Mouse (Mus musculus) liver, embryonic 12.5 days (tissue): ENCODE measurements at regions not wholly inside any gene's neighbourhood (a gene's known extent, or its start where the extent isn't known, plus 50 kb on each side); places are given as distances from the start of the nearest gene placed in this dataset.
A peak's percentile ranks its signal among the peaks of the same experiment; 100 is the strongest.

Experiments
- ATAC-seq: fragments of 200-750 bp; cut with Nextera tagmentation; 2 replicates; pipeline ENCODE4 v1.8.0; 2017; ENCODE audit warnings: moderate number of reproducible peaks, mild to moderate bottlenecking, moderate library complexity
- H3K27ac ChIP-seq: fragments of 300-500 bp; sonication (generic); 2 replicates; pipeline ENCODE4 v1.5.1; 2016; ENCODE audit warnings: mild to moderate bottlenecking
- H3K27me3 ChIP-seq: fragments of 300-500 bp; sonication (generic); replicated peaks from 2 replicates; pipeline ENCODE4 v1.6.1; 2016; ENCODE audit warnings: mild to moderate bottlenecking, moderate library complexity
- H3K36me3 ChIP-seq: fragments of 300-500 bp; sonication (generic); 2 replicates; pipeline ENCODE4 v1.6.1; 2016; ENCODE audit warnings: mild to moderate bottlenecking, moderate library complexity
- H3K4me1 ChIP-seq: fragments of 300-500 bp; sonication (generic); 2 replicates; pipeline ENCODE4 v1.6.1; 2016
- H3K4me2 ChIP-seq: fragments of 300-500 bp; sonication (generic); 2 replicates; pipeline ENCODE4 v1.6.1; 2016; ENCODE audit warnings: mild to moderate bottlenecking, moderate library complexity
- H3K4me3 ChIP-seq: fragments of 300-500 bp; sonication (generic); 2 replicates; pipeline ENCODE4 v1.5.1; 2016; ENCODE audit warnings: mild to moderate bottlenecking, moderate library complexity
- H3K9ac ChIP-seq: fragments of 300-500 bp; sonication (generic); 2 replicates; pipeline ENCODE4 v1.6.1; 2016; ENCODE audit warnings: mild to moderate bottlenecking, moderate library complexity
- H3K9me3 ChIP-seq: fragments of 300-500 bp; sonication (generic); replicated peaks from 2 replicates; pipeline ENCODE4 v1.6.1; 2016; ENCODE audit warnings: mild to moderate bottlenecking, moderate library complexity
- WGBS: fragments of 180-500 bp; shearing (Covaris S2); methylation state at CpG from one replicate; pipeline ENCODE4 v1.1.7; 2016; ENCODE audit not compliant: insufficient replicate concordance; 5-methylcytosine and 5-hydroxymethylcytosine counted together

DNA sequence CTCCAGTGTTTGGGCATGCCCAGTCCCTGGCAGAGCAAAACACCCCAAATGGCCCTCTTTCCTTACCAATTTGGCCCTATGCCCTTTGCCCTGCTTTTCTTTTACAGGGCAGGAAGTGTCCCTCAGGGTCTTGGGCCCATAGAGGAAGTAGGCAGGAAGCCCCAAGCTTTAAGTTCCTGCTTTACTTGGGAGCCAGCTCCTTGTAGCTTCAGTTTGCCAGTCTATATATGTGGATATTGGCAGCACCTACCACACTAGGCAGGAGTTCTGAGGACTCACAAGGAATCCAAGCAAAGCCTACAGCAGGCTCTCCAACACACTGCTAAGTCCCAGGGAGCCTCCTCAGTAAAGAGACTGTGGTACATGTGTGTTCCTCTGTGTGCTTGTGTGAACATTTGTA, 84.2 kb downstream of the Cstad start:
- Histone ChIP-seq H3K4me2 (no peak overlapping the region), H3K27me3 (peaks cover 41% of the 10 kb centered on the region), H3K27ac (no peak overlapping the region), H3K4me1 (peaks cover 27% of the 10 kb centered on the region), H3K36me3 (no peaks in the 10 kb centered on the region), H3K4me3 (no peak overlapping the region), H3K9me3 (peaks cover 10% of the 10 kb centered on the region; the same call in 1 of the 2 replicates), H3K9ac (no peak overlapping the region)
- no peak for ATAC-seq

DNA sequence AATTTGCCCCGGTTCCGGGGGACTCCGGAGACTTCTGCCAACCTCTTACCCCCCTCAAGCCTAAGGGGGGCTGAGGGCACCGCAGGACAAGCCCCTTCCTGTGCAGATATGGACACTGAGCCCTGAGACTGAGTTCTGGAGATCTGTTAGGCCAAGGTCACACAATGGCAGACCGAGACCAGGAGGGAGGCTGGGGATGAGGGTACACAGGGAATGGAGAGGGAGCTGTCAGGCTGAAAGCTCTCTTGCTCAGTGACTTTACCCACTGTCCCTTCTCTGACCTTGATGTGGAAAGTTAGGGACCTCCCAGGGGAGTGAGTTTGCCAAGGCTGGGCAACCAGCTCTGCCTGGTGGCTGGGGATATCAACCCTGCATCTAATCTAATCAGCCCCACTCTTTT, 82.7 kb downstream of the Cstad start:
- Histone ChIP-seq H3K9ac (no peak overlapping the region), H3K36me3 (no peaks in the 10 kb centered on the region), H3K4me2 (peak overlapping the region; percentile 56), H3K27ac (peak overlapping the region; percentile 76), H3K9me3 (peaks cover 10% of the 10 kb centered on the region; the same call in 1 of the 2 replicates), H3K27me3 (peaks cover 43% of the 10 kb centered on the region), H3K4me1 (peaks cover 24% of the 10 kb centered on the region), H3K4me3 (peak overlapping the region; percentile 22)
- 5% methylated on average over 5 of the region's 5 CpGs for WGBS
- no peak for ATAC-seq

DNA sequence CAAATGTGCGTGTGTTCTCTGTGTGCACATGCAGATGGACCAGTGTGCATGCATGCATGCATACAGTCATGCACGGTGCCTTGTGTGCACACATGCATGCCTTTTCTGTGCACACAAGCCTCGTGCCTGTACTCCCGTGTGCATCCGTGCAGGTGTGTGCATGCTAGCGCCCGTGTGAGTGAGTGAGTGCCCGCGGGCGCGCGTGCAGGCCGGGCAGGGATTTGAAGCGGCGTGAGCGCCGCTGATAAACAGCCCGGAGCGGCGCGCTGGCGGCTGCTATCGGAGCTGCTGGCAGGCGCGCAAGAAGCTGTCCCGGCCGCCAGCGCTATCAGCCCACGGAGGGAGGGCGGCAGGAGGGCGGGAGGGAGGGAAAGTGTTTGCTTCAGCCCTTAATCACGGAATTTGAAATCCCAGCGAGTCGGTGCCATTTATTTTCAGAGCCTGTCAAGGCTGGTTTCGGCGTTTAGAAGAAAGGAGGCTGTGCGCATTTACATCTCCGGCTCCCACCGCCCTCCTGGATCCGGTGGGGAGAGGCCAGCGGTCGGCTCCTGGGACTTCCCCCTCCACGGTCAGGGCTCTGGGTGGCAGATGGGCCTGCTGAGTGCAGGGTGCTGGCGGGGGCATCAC, 82.1 kb downstream of the Cstad start:
- peak overlapping the region; percentile 76 for H3K27ac ChIP-seq
- H3K4me2 ChIP-seq = peak overlapping the region; percentile 56
- peaks cover 21% of the 10 kb centered on the region for H3K4me1 ChIP-seq
- H3K36me3 ChIP-seq = no peaks in the 10 kb centered on the region
- H3K27me3 ChIP-seq = peaks cover 43% of the 10 kb centered on the region
- WGBS = under 1% methylated on average over 44 of the region's 44 CpGs
- no peak for ATAC-seq
- H3K9me3 ChIP-seq = peaks cover 10% of the 10 kb centered on the region; the same call in 1 of the 2 replicates
- no peak overlapping the region for H3K9ac ChIP-seq
- H3K4me3 ChIP-seq = peak overlapping the region; percentile 22

DNA sequence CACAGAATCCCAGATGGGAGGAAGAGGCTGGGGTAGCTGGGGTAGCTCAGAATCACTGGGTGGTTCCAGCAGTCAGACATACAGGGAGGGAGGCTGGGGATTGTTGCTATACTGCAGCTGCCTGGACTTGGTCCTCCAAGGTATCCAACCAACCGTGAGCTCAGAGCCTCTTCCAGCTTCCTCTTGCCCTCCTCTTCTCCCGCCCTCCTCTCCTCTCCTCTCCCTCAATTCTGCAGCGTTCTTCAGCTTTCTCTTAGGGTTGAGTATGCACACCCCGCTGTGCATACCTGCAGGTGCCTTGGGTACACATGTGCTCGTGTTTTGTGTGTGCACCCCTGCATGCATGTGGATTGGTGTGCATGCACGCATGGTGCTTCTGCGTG, 81.6 kb downstream of the Cstad start:
- WGBS = 3% methylated on average over 7 of the region's 7 CpGs
- peaks cover 21% of the 10 kb centered on the region for H3K4me1 ChIP-seq
- H3K27me3 ChIP-seq = peaks cover 43% of the 10 kb centered on the region
- no peak for ATAC-seq
- peak overlapping the region; percentile 56 for H3K4me2 ChIP-seq
- 0 out of 2 replicates have a peak overlapping the region, but pooled peaks have one; percentile 76 for H3K27ac ChIP-seq
- H3K9ac ChIP-seq = no peak overlapping the region
- peaks cover 10% of the 10 kb centered on the region; the same call in 1 of the 2 replicates for H3K9me3 ChIP-seq
- peak overlapping the region; percentile 22; the same call in 1 of the 2 replicates for H3K4me3 ChIP-seq
- no peaks in the 10 kb centered on the region for H3K36me3 ChIP-seq

DNA sequence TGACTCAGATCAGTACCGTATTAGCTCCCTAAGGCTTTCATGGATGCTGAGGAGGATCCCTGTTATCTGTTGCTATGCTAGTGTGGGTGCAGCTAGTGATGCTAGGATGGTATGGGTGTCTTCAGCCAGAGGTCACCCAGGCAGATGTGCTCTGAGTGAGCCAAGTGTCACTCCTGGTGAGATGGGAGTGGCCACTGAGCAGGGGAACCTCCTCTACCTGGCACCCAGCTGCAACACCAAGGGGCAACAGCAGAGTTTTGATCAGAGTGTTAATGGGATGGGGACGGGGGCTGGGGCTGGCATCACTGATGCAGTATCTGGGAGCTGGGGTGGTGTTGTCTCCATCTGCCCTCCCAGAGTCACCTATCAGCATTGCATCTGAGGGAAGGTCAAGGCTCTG, 81.0 kb downstream of the Cstad start:
- Histone ChIP-seq H3K9me3 (peaks cover 10% of the 10 kb centered on the region; the same call in 1 of the 2 replicates), H3K4me3 (no peak overlapping the region), H3K9ac (no peak overlapping the region), H3K27me3 (peaks cover 43% of the 10 kb centered on the region), H3K36me3 (no peaks in the 10 kb centered on the region), H3K4me2 (no peak overlapping the region), H3K4me1 (peaks cover 21% of the 10 kb centered on the region), H3K27ac (no peak overlapping the region)
- 50% methylated on average over 2 of the region's 2 CpGs for WGBS
- ATAC-seq = no peak

DNA sequence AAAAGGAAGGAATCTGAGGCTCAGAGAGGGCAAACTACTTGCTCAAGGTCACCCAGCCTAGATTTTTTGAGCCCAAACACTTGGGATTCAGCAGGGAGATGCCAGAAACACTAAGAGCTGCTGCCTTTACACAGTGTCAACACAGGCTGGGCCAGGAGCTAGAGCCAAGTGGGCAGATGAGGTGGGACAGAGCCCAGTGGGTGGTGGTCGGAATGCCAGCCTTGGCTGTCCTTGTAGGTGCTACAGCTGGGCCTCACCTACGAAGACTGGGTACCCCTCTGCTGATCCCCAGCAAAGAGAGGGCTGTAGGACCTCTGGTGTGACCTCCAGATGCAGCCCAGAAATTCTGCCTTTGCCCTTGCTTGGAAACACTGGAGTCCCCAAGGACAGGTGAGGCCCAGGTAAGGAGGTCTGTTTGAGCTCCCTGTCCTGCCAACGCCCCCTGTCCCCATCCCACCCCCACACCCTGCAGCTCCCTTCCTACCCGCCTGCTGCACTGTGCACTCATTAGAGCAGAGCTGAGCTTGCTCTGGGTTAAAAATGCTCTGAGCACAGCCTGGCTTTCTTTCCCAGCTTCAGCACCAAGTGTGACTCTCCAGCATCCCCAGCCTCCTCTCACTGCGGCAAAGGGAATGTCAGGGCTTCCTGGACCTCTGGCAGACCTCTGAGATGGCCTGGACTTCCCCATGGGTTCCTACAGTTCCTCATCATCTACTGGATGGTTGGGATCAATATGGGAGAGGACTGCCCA, 76.2 kb downstream of the Cstad start:
- H3K4me3 ChIP-seq = no peak overlapping the region
- no peak for ATAC-seq
- 54% methylated on average over 5 of the region's 5 CpGs for WGBS

DNA sequence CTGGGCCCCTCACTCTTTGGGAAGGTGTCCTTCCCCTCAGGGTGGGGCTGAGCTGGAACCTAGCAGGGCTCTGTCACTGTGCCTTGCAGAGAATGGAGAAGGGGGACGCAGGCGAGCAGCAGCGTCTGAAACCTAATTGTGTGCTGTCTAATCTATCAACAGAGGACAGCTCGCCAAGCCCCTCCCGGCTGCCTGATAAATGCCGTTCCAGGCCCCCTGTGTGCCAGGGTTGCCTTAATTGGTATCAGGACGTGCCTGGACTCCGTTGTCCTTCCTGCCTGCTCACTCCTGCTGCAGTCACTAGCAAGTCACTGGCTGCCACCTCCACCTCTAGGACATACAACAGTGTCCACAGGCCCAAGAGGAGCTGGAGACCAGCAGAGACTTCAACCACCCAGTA, 72.6 kb downstream of the Cstad start:
- peaks cover 34% of the 10 kb centered on the region for H3K27me3 ChIP-seq
- ATAC-seq = no peak
- H3K27ac ChIP-seq = no peak overlapping the region
- no peak overlapping the region for H3K4me3 ChIP-seq
- WGBS = 15% methylated on average over 8 of the region's 8 CpGs
- no peak overlapping the region for H3K9ac ChIP-seq
- peaks cover 11% of the 10 kb centered on the region for H3K4me1 ChIP-seq
- H3K9me3 ChIP-seq = no peaks in the 10 kb centered on the region
- H3K36me3 ChIP-seq = no peaks in the 10 kb centered on the region
- no peak overlapping the region for H3K4me2 ChIP-seq

More for the DNA sequence above, 76.2 kb downstream of the Cstad start:
- H3K4me2 ChIP-seq = no peak overlapping the region
- H3K4me1 ChIP-seq = peaks cover 12% of the 10 kb centered on the region
- H3K9ac ChIP-seq = no peak overlapping the region
- no peak overlapping the region for H3K27ac ChIP-seq
- no peaks in the 10 kb centered on the region for H3K9me3 ChIP-seq
- H3K27me3 ChIP-seq = peaks cover 45% of the 10 kb centered on the region
- H3K36me3 ChIP-seq = no peaks in the 10 kb centered on the region

DNA sequence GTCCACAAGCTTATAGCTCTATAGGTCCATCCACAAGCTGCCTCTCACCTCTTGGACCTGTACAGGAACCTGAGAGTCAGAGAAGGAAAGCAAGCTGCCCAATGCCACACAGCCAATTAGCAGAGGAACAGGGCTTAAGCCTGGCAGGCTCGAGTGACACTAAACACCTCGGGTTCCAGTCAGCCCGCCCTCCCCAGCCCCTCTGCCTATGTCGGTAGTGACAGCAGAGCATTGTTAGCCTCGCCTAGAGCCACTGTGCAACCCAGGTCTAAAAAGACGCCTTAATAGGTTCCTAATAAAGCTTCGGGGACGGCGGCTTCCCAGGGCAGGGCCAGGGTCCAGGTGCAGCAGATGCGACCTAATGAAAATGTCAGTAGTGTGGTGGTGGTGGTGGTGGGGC, 66.3 kb downstream of the Cstad start:
- peaks cover 46% of the 10 kb centered on the region for H3K4me1 ChIP-seq
- 58% methylated on average over 10 of the region's 10 CpGs for WGBS
- peaks cover 23% of the 10 kb centered on the region for H3K27me3 ChIP-seq
- no peaks in the 10 kb centered on the region for H3K36me3 ChIP-seq
- H3K4me2 ChIP-seq = no peak overlapping the region
- ATAC-seq = no peak
- H3K9me3 ChIP-seq = no peaks in the 10 kb centered on the region
- no peak overlapping the region for H3K9ac ChIP-seq
- H3K27ac ChIP-seq = no peak overlapping the region
- no peak overlapping the region for H3K4me3 ChIP-seq

DNA sequence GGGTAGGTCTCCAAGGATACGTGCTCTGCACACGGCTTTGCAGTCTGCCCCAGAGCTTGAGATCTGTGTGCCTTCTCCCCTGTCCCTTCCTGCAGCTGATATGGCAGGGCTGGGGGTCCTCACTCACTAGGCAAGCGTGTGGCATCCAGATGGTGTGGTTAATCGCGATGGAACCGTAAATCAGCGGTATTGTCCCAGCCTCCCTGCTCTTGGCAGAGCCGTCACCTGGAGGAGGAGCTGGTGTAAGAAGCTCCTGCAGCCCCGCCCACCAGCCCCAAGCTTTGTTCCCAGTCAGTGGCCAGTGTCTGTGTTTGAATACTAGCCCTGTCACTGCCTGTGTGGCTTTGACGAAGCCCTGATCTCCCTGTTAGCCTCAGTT, 65.8 kb downstream of the Cstad start:
- no peak for ATAC-seq
- peaks cover 46% of the 10 kb centered on the region for H3K4me1 ChIP-seq
- peaks cover 20% of the 10 kb centered on the region for H3K27me3 ChIP-seq
- peak overlapping the region; percentile 80; the same call in 1 of the 2 replicates for H3K27ac ChIP-seq
- no peaks in the 10 kb centered on the region for H3K36me3 ChIP-seq
- no peak overlapping the region for H3K9ac ChIP-seq
- H3K9me3 ChIP-seq = no peaks in the 10 kb centered on the region
- WGBS = 32% methylated on average over 10 of the region's 10 CpGs
- H3K4me2 ChIP-seq = no peak overlapping the region
- no peak overlapping the region for H3K4me3 ChIP-seq

DNA sequence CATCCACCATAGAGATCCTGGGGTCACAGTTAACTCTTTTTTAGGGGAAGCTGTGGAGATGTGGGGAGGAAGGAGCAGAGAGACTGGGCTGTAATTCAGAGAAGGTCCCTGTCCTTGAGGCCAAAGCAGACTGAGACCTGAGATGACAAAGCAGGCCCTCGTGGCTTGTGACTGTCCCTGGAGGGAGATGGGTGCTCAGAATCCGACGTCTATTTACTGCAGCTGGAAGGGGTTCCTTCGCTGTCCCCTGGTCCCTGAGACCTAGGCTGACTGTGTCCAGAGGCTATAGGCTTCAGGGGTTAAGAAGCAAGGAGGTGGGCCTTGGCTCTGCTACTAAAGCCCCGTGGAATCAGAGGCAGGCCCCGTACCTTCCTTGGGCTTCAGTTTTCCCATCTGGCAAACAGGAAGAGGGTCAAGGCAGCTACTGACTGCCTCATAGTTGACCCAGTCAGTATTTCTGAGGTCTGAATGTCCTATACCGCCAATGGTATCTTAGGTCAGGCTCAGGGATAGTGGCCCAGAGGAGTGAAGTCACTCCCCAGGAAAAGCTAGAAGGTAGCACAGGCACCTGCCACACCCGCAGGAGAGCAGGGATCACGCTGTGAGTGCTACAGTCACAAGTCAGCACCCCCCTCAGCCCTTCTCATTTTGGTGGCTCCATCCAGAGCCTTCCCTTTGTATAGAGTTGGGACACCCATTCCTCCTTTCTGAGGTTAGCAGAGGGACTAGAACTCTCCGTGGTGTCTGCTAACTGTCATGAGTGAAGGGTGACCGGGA, 65.2 kb downstream of the Cstad start:
- Histone ChIP-seq H3K4me1 (peaks cover 46% of the 10 kb centered on the region), H3K4me3 (no peak overlapping the region), H3K9ac (no peak overlapping the region), H3K9me3 (no peaks in the 10 kb centered on the region), H3K36me3 (no peaks in the 10 kb centered on the region), H3K27ac (peak overlapping the region; percentile 80), H3K27me3 (peaks cover 19% of the 10 kb centered on the region), H3K4me2 (no peak overlapping the region)
- no peak for ATAC-seq
- whole genome bisulfite sequencing = 43% methylated on average over 11 of the region's 11 CpGs

DNA sequence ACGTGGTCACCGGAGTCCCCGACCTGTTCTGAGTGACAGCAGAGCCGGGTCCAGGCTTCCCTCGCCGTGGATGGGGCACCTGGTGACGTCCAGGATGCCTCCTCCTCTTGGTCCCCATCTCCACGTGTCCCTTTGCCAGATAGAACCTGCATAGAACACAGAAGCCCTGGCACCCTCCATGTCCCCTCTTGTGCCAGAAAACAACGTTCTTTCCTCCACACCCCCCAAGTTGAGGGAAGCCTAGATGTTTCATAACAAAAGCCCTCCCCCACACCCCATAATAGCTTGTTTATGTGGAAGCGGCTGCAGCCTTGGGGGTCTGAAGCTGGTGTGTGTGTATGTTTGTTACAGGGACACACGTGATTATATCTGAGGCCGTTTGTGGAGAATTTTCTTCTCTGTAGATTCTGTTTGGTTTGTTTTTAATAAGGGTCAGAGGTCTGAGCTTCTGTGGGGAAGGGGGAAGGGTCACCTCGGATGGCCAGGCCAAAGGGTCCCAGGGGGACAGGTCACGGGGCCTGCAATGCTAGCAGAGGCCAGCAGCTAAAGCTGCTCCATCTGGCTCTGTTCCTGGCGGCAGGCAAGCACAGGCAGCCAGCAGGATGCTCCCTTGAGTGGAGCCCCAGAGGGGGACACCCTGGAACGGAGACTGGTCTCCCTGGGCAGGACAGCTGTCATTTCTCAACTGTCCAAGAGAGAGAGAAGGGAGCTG, 64.2 kb downstream of the Cstad start:
- Histone ChIP-seq H3K27me3 (peaks cover 25% of the 10 kb centered on the region), H3K4me1 (peaks cover 46% of the 10 kb centered on the region), H3K9me3 (no peaks in the 10 kb centered on the region), H3K9ac (peak overlapping the region; percentile 74), H3K4me2 (peak overlapping the region; percentile 94), H3K4me3 (peak overlapping the region; percentile 66), H3K27ac (peak overlapping the region; percentile 80), H3K36me3 (no peaks in the 10 kb centered on the region)
- 20% methylated on average over 16 of the region's 16 CpGs for WGBS
- peak; percentile 52 for ATAC-seq
